Mouse (Mus musculus): Measurements from ENCODE around the gene Sprr2a1.
"Not testable (repeated sequence)": the region's sequence is repeated elsewhere in the genome, so short reads cannot be mapped to it uniquely, and the experiment has no call there.

DNA sequence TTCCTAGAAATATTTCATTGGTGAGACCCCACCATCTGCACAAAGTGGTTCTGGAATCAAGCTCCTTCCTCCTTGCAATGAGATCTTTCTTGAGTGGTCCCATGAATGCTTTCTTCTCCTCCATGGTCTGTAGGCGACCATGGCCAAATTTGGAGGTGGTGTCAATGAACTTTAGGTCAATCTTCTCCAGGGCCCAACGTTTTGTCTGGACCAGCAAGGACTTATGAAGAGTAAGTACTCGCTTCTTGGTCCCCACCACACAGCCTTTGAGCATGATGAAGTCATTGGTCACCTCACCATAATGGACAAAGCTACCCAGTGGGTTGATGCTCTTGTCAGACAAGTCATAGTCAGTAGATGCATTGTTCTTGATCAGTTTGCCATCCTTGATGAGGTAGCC lies 11.8 kb downstream of the Sprr2a1 start:
- not testable (repeated sequence) for TF ChIP-seq CTCF, EP300 (IDR thresholded peaks at IDR 0.05)

Measured in lung, postnatal 0 days (tissue).